Mouse (Mus musculus): ENCODE results near the gene Anp32b. TPM values are rescaled to one million over a fixed set of nuclear protein-coding genes. Genes with fewer than 3 reads are reported as not detected.

Anp32b gene
- 50.2 and 68.5 TPM in 2 replicates for polyA plus RNA-seq (2014; fragmentation: Nextera tagmentation; extraction: Ambion mirVana)

GRCm38 (mm10) chr4:46450519-46451131 is at the start of gene Anp32b:
Anp32b (plus strand) TSS chr4:46450902.
- WGBS, result under 1% methylated on average over 52 of the region's 66 CpGs
- peak within 1 kb of the TSS; percentile 89 for H3K4me2 ChIP-seq (ENCODE audit: low read depth, low read length)
- peak within 1 kb of the TSS; percentile 93 for H3K9ac ChIP-seq (replicated peaks; ENCODE audit: low read depth, low read length)
- H3K9me3 ChIP-seq (ENCODE audit: control insufficient read depth, low read length), result no peaks in the 10 kb centered on the region
- no peaks in the 10 kb centered on the region for H3K36me3 ChIP-seq (ENCODE audit: control insufficient read depth, insufficient read depth, low read length)
- peaks cover 12% of the 10 kb centered on the region for H3K4me1 ChIP-seq (ENCODE audit: control insufficient read depth, insufficient read depth, low read length)
- H3K4me3 ChIP-seq (ENCODE audit: low read depth, low read length), result peak within 1 kb of the TSS; percentile 86
- ATAC-seq (ENCODE audit: low read depth), result peak; percentile 94
- H3K27me3 ChIP-seq (ENCODE audit: control insufficient read depth, insufficient read depth, low read length), result no peaks in the 10 kb centered on the region
- peak within 1 kb of the TSS; percentile 97 for H3K27ac ChIP-seq (ENCODE audit: low read depth, low read length)

DNA sequence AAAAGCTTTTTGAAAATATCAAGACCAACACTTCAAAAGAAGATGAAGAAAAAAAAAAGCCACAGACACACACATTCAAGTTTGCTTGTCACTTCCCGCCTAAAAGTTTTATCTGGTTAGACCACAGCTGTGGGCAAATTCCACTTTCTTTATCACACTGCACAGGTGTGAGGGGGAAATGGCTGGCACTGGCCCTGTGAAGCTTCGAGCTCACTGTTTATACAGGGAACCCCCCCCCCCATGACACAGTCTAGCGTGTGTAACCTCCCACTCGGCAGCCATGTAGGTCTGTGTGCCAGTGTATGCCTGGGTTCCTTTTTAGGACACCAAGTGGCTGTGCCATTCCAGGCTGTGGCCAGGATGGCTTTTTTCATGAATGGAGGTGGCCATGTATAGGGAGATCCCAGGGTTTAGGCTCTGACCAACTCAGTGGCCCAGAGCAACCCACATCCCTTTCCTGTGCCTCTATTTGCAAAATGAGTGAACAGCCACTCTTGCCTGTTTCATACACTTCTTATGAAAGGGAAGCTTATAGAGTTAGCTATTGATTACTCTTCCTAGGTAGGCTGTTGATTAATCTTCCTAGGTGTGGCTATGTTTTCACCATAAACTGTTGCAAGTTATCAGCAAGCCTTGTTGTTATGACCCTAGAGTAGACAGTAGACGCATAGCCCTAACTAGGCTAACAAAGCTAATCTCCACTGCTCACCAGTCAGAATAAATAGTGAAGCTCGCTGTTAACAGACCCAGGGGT is 46.5 kb upstream of the Anp32b start:
- H3K4me3 ChIP-seq (ENCODE audit: low read depth, low read length), result no peak overlapping the region
- no peaks in the 10 kb centered on the region for H3K9me3 ChIP-seq (ENCODE audit: control insufficient read depth, low read length)
- WGBS, result 83% methylated on average over 6 of the region's 6 CpGs
- no peak overlapping the region for H3K27ac ChIP-seq (ENCODE audit: low read depth, low read length)
- H3K27me3 ChIP-seq (ENCODE audit: control insufficient read depth, insufficient read depth, low read length), result no peaks in the 10 kb centered on the region
- H3K4me2 ChIP-seq (ENCODE audit: low read depth, low read length), result no peak overlapping the region
- no peak overlapping the region for H3K9ac ChIP-seq (replicated peaks; ENCODE audit: low read depth, low read length)
- no peaks in the 10 kb centered on the region for H3K36me3 ChIP-seq (ENCODE audit: control insufficient read depth, insufficient read depth, low read length)
- ATAC-seq (ENCODE audit: low read depth), result no peak
- H3K4me1 ChIP-seq (ENCODE audit: control insufficient read depth, insufficient read depth, low read length), result no peaks in the 10 kb centered on the region

- no peaks in the 10 kb centered on the region for H3K4me1 ChIP-seq (ENCODE audit: control insufficient read depth, insufficient read depth, low read length)
- WGBS, result 88% methylated on average over 8 of the region's 8 CpGs
- H3K27ac ChIP-seq (ENCODE audit: low read depth, low read length), result no peak overlapping the region
- no peak overlapping the region for H3K9ac ChIP-seq (replicated peaks; ENCODE audit: low read depth, low read length)
- H3K4me3 ChIP-seq (ENCODE audit: low read depth, low read length), result no peak overlapping the region
- H3K27me3 ChIP-seq (ENCODE audit: control insufficient read depth, insufficient read depth, low read length), result no peaks in the 10 kb centered on the region
- no peak for ATAC-seq (ENCODE audit: low read depth)
- no peaks in the 10 kb centered on the region for H3K36me3 ChIP-seq (ENCODE audit: control insufficient read depth, insufficient read depth, low read length)
- no peak overlapping the region for H3K4me2 ChIP-seq (ENCODE audit: low read depth, low read length)
- H3K9me3 ChIP-seq (ENCODE audit: control insufficient read depth, low read length), result no peaks in the 10 kb centered on the region
These were observed 43.6 kb upstream of the Anp32b start for GRCm38 (mm10) chr4:46406966-46407703.

- H3K27me3 ChIP-seq (ENCODE audit: control insufficient read depth, insufficient read depth, low read length), result no peaks in the 10 kb centered on the region
- H3K36me3 ChIP-seq (ENCODE audit: control insufficient read depth, insufficient read depth, low read length), result no peaks in the 10 kb centered on the region
- no peak overlapping the region for H3K27ac ChIP-seq (ENCODE audit: low read depth, low read length)
- no peak overlapping the region for H3K9ac ChIP-seq (replicated peaks; ENCODE audit: low read depth, low read length)
- no peak overlapping the region for H3K4me3 ChIP-seq (ENCODE audit: low read depth, low read length)
- no peak overlapping the region for H3K4me2 ChIP-seq (ENCODE audit: low read depth, low read length)
- ATAC-seq (ENCODE audit: low read depth), result no peak
- H3K9me3 ChIP-seq (ENCODE audit: control insufficient read depth, low read length), result no peaks in the 10 kb centered on the region
- WGBS, result 92% methylated on average over 5 of the region's 5 CpGs
- H3K4me1 ChIP-seq (ENCODE audit: control insufficient read depth, insufficient read depth, low read length), result no peaks in the 10 kb centered on the region
These were observed 40.0 kb upstream of the Anp32b start for GRCm38 (mm10) chr4:46410677-46411076.

GRCm38 (mm10) chr4:46411489-46411888 is 39.2 kb upstream of the Anp32b start:
- Histone ChIP-seq H3K9ac (replicated peaks; ENCODE audit: low read depth, low read length) (no peak overlapping the region), H3K27me3 (ENCODE audit: control insufficient read depth, insufficient read depth, low read length) (no peaks in the 10 kb centered on the region), H3K9me3 (ENCODE audit: control insufficient read depth, low read length) (no peaks in the 10 kb centered on the region), H3K36me3 (ENCODE audit: control insufficient read depth, insufficient read depth, low read length) (no peaks in the 10 kb centered on the region), H3K4me1 (ENCODE audit: control insufficient read depth, insufficient read depth, low read length) (no peaks in the 10 kb centered on the region), H3K27ac (ENCODE audit: low read depth, low read length) (no peak overlapping the region), H3K4me3 (ENCODE audit: low read depth, low read length) (no peak overlapping the region), H3K4me2 (ENCODE audit: low read depth, low read length) (no peak overlapping the region)
- no peak for ATAC-seq (ENCODE audit: low read depth)
- 90% methylated on average over 6 of the region's 6 CpGs for WGBS

- WGBS, result 71% methylated on average over 1 of the region's 1 CpGs
- Histone ChIP-seq H3K4me3 (ENCODE audit: low read depth, low read length) (no peak overlapping the region), H3K36me3 (ENCODE audit: control insufficient read depth, insufficient read depth, low read length) (no peaks in the 10 kb centered on the region), H3K4me2 (ENCODE audit: low read depth, low read length) (no peak overlapping the region), H3K27me3 (ENCODE audit: control insufficient read depth, insufficient read depth, low read length) (no peaks in the 10 kb centered on the region), H3K27ac (ENCODE audit: low read depth, low read length) (no peak overlapping the region), H3K9me3 (ENCODE audit: control insufficient read depth, low read length) (no peaks in the 10 kb centered on the region), H3K9ac (replicated peaks; ENCODE audit: low read depth, low read length) (no peak overlapping the region), H3K4me1 (ENCODE audit: control insufficient read depth, insufficient read depth, low read length) (no peaks in the 10 kb centered on the region)
- no peak for ATAC-seq (ENCODE audit: low read depth)
These were observed 38.6 kb upstream of the Anp32b start for GRCm38 (mm10) chr4:46412113-46412512.

- Histone ChIP-seq H3K36me3 (ENCODE audit: control insufficient read depth, insufficient read depth, low read length) (no peaks in the 10 kb centered on the region), H3K9me3 (ENCODE audit: control insufficient read depth, low read length) (no peaks in the 10 kb centered on the region), H3K4me1 (ENCODE audit: control insufficient read depth, insufficient read depth, low read length) (no peaks in the 10 kb centered on the region), H3K27ac (ENCODE audit: low read depth, low read length) (no peak within 1 kb of the TSS), H3K27me3 (ENCODE audit: control insufficient read depth, insufficient read depth, low read length) (no peaks in the 10 kb centered on the region), H3K4me3 (ENCODE audit: low read depth, low read length) (no peak within 1 kb of the TSS), H3K9ac (replicated peaks; ENCODE audit: low read depth, low read length) (no peak within 1 kb of the TSS), H3K4me2 (ENCODE audit: low read depth, low read length) (no peak within 1 kb of the TSS)
- ATAC-seq (ENCODE audit: low read depth), result no peak
- 82% methylated on average over 7 of the region's 7 CpGs for WGBS
These were observed 37.3 kb upstream of the Anp32b start, which contains the start of gene Hemgn for GRCm38 (mm10) chr4:46413406-46413805. Hemgn (minus strand) TSS chr4:46413506.

GRCm38 (mm10) chr4:46417491-46417890 is 33.2 kb upstream of the Anp32b start:
- no peak overlapping the region for H3K4me3 ChIP-seq (ENCODE audit: low read depth, low read length)
- no peaks in the 10 kb centered on the region for H3K27me3 ChIP-seq (ENCODE audit: control insufficient read depth, insufficient read depth, low read length)
- no peak overlapping the region for H3K9ac ChIP-seq (replicated peaks; ENCODE audit: low read depth, low read length)
- H3K27ac ChIP-seq (ENCODE audit: low read depth, low read length), result no peak overlapping the region
- H3K4me1 ChIP-seq (ENCODE audit: control insufficient read depth, insufficient read depth, low read length), result no peaks in the 10 kb centered on the region
- 75% methylated on average over 3 of the region's 3 CpGs for WGBS
- H3K36me3 ChIP-seq (ENCODE audit: control insufficient read depth, insufficient read depth, low read length), result no peaks in the 10 kb centered on the region
- no peak for ATAC-seq (ENCODE audit: low read depth)
- H3K4me2 ChIP-seq (ENCODE audit: low read depth, low read length), result no peak overlapping the region
- no peaks in the 10 kb centered on the region for H3K9me3 ChIP-seq (ENCODE audit: control insufficient read depth, low read length)

DNA sequence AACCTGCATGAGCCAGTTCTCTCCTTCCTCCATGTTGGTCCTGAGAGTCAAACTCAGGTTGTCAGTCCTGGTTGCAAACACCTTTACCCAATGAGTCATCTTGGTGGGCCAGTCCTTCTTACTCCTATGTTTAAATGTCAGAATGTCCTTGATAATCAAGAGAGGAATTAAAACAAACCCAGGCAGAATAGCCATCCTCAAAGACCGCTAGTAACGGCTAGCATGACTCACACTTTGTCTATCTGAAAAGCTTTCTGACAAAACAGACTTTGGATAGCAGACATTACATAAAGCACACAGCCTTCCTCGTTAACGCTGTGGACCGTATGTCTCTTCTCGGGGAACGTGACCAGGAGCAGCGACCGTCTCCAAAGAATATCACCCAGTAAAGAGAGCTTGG is 31.9 kb upstream of the Anp32b start:
- H3K36me3 ChIP-seq (ENCODE audit: control insufficient read depth, insufficient read depth, low read length), result no peaks in the 10 kb centered on the region
- H3K9ac ChIP-seq (replicated peaks; ENCODE audit: low read depth, low read length), result no peak overlapping the region
- H3K4me1 ChIP-seq (ENCODE audit: control insufficient read depth, insufficient read depth, low read length), result no peaks in the 10 kb centered on the region
- H3K4me3 ChIP-seq (ENCODE audit: low read depth, low read length), result no peak overlapping the region
- H3K27me3 ChIP-seq (ENCODE audit: control insufficient read depth, insufficient read depth, low read length), result no peaks in the 10 kb centered on the region
- no peak overlapping the region for H3K4me2 ChIP-seq (ENCODE audit: low read depth, low read length)
- no peak overlapping the region for H3K27ac ChIP-seq (ENCODE audit: low read depth, low read length)
- ATAC-seq (ENCODE audit: low read depth), result no peak
- H3K9me3 ChIP-seq (ENCODE audit: control insufficient read depth, low read length), result no peaks in the 10 kb centered on the region
- 90% methylated on average over 9 of the region's 9 CpGs for WGBS
